In genomic region chr6:128933050-128933449, GRCm38 (mm10) we compare ENCODE assay signal across 30 mouse cellular contexts. TPM values are rescaled to one million over a fixed set of nuclear protein-coding genes. Genes with fewer than 3 reads are reported as not detected.
A peak's percentile ranks its signal among the peaks of the same experiment; 100 is the strongest.
DNase-seq lines count a peak whose midpoint lies in the region; ATAC-seq and TF ChIP-seq lines count a peak whose summit lies in the region.
"Had no signal": no experiment of that assay in that cellular context is flagged by ENCODE, and none has a peak within 500 bp of the region (broad histone marks: within the 10 kb centered on the region; RNA-seq: fewer than 3 reads in every experiment).

No protein-coding gene starts in this region.

- ATAC-seq in lung, embryonic 16.5 days (ENCODE audit: low read depth), result peak; percentile 45; the same call in 1 of the 2 replicates
- ATAC-seq in lung, postnatal 0 days, result no peak
- ATAC-seq in embryonic facial prominence, embryonic 12.5 days (ENCODE audit: insufficient number of reproducible peaks, insufficient read depth, low FRiP score, low TSS enrichment), result no peak
- ATAC-seq in limb, embryonic 12.5 days (ENCODE audit: insufficient number of reproducible peaks, insufficient read depth, low FRiP score, low TSS enrichment, low read depth), result peak; percentile 42; the same call in 1 of the 2 replicates
- ATAC-seq in inflammation-experienced regulatory T-cells, adult 6 months, result no peak
- ATAC-seq: CD4-positive, CD25-positive, alpha-beta regulatory T cell, adult 4 months; forebrain, embryonic 13.5 days; liver, postnatal 0 days; Patski had no signal

- TF ChIP-seq CTCF in lung, postnatal 0 days (IDR thresholded peaks at IDR 0.05), result no peak

- 22% methylated on average over 2 of the region's 2 CpGs for WGBS in lung, embryonic 16.5 days
- WGBS in lung, postnatal 0 days, result 23% methylated on average over 2 of the region's 2 CpGs
- WGBS in embryonic facial prominence, embryonic 12.5 days, result 14% methylated on average over 2 of the region's 2 CpGs
- 51% methylated on average over 2 of the region's 2 CpGs for WGBS in limb, embryonic 12.5 days

- no peak overlapping the region for H3K4me3 ChIP-seq in lung, embryonic 16.5 days (ENCODE audit: low read length)
- H3K4me3 ChIP-seq in lung, postnatal 0 days (ENCODE audit: low read depth, low read length), result no peak overlapping the region
- H3K4me3 ChIP-seq in embryonic facial prominence, embryonic 12.5 days, result no peak overlapping the region
- no peak overlapping the region for H3K4me3 ChIP-seq in limb, embryonic 12.5 days (replicated peaks)
- H3K4me3 ChIP-seq: erythroblast, embryonic 14.5 days; forebrain, embryonic 13.5 days; gastrocnemius, adult 2 months; hindbrain, embryonic 12.5 days; left cerebral cortex, adult 2 months; midbrain, embryonic 10.5 days had no signal

- DNase-seq in lung, postnatal 0 days (ENCODE audit: low spot score), result no peak
- DNase-seq in embryo, embryonic 11 days, result peak; percentile 17
- no peak for DNase-seq in spleen, postnatal 10 days (ENCODE audit: low spot score in 2 of 2)
- DNase-seq in heart, postnatal 25 days (ENCODE audit: low spot score), result no peak
- DNase-seq: adrenal gland, postnatal 36 days; cerebellum, adult 9-10 months; gastrocnemius, adult 2 months; kidney, adult 18-20 months; kidney, postnatal 4 days; liver, postnatal 0 days; right cerebral cortex, postnatal 14 days; thymus, postnatal 14 days had no signal

- no peak for TF ChIP-seq EP300 in lung, postnatal 0 days (IDR thresholded peaks at IDR 0.05)

- H3K27me3 ChIP-seq in lung, embryonic 16.5 days (ENCODE audit: control insufficient read depth, insufficient read depth, low read depth, low read length), result no peaks in the 10 kb centered on the region
- no peaks in the 10 kb centered on the region for H3K27me3 ChIP-seq in lung, postnatal 0 days (replicated peaks; ENCODE audit: insufficient read depth, low read length)
- H3K27me3 ChIP-seq in embryonic facial prominence, embryonic 12.5 days, result no peaks in the 10 kb centered on the region
- H3K27me3 ChIP-seq in limb, embryonic 12.5 days, result no peaks in the 10 kb centered on the region
- H3K27me3 ChIP-seq: forebrain, embryonic 13.5 days; hindbrain, embryonic 12.5 days; Patski had no signal

- no peak overlapping the region for H3K4me2 ChIP-seq in lung, embryonic 16.5 days (ENCODE audit: low read depth, low read length)
- no peak overlapping the region for H3K4me2 ChIP-seq in lung, postnatal 0 days (replicated peaks; ENCODE audit: low read depth, low read length)
- H3K4me2 ChIP-seq in embryonic facial prominence, embryonic 12.5 days (replicated peaks), result no peak overlapping the region
- H3K4me2 ChIP-seq in limb, embryonic 12.5 days, result no peak overlapping the region
- H3K4me2 ChIP-seq: forebrain, embryonic 13.5 days; hindbrain, embryonic 12.5 days; liver, embryonic 11.5 days had no signal

- H3K4me1 ChIP-seq in lung, embryonic 16.5 days (replicated peaks; ENCODE audit: control insufficient read depth, insufficient read depth, low read length), result no peaks in the 10 kb centered on the region
- H3K4me1 ChIP-seq in lung, postnatal 0 days (ENCODE audit: insufficient read depth, low read depth, low read length), result no peaks in the 10 kb centered on the region
- H3K4me1 ChIP-seq in embryonic facial prominence, embryonic 12.5 days, result no peaks in the 10 kb centered on the region
- H3K4me1 ChIP-seq in limb, embryonic 12.5 days (replicated peaks), result no peaks in the 10 kb centered on the region
- H3K4me1 ChIP-seq: hindbrain, embryonic 12.5 days; midbrain, embryonic 10.5 days had no signal

- intact Hi-C loops in heart, postnatal 25 days (cut with DNase I), result no loop called here

- no peaks in the 10 kb centered on the region for H3K36me3 ChIP-seq in lung, embryonic 16.5 days (ENCODE audit: control insufficient read depth, insufficient read depth, low read length)
- no peaks in the 10 kb centered on the region for H3K36me3 ChIP-seq in lung, postnatal 0 days (ENCODE audit: insufficient read depth, low read length)
- H3K36me3 ChIP-seq in embryonic facial prominence, embryonic 12.5 days, result no peaks in the 10 kb centered on the region
- no peaks in the 10 kb centered on the region for H3K36me3 ChIP-seq in limb, embryonic 12.5 days
- H3K36me3 ChIP-seq: hindbrain, embryonic 12.5 days; midbrain, embryonic 10.5 days had no signal

- no peak overlapping the region for H3K9ac ChIP-seq in lung, embryonic 16.5 days (ENCODE audit: low read length)
- no peak overlapping the region for H3K9ac ChIP-seq in lung, postnatal 0 days (replicated peaks; ENCODE audit: low read depth)
- H3K9ac ChIP-seq in embryonic facial prominence, embryonic 12.5 days, result no peak overlapping the region
- no peak overlapping the region for H3K9ac ChIP-seq in limb, embryonic 12.5 days (replicated peaks)
- H3K9ac ChIP-seq: forebrain, embryonic 13.5 days; hindbrain, embryonic 12.5 days; liver, postnatal 0 days had no signal

- 0 out of 2 replicates have a peak overlapping the region, but pooled peaks have one; percentile 29 for H3K27ac ChIP-seq in lung, embryonic 16.5 days (ENCODE audit: low read length)
- H3K27ac ChIP-seq in lung, postnatal 0 days (ENCODE audit: low read length), result no peak overlapping the region
- peak overlapping the region; percentile 37; the same call in 1 of the 2 replicates for H3K27ac ChIP-seq in embryonic facial prominence, embryonic 12.5 days
- H3K27ac ChIP-seq in limb, embryonic 12.5 days, result peak overlapping the region; percentile 64; the same call in 1 of the 2 replicates
- H3K27ac ChIP-seq: forebrain, embryonic 13.5 days; gastrocnemius, adult 2 months; hindbrain, embryonic 12.5 days; left cerebral cortex, adult 2 months; macrophage; midbrain, embryonic 10.5 days had no signal

- no peaks in the 10 kb centered on the region for H3K9me3 ChIP-seq in lung, embryonic 16.5 days (ENCODE audit: control insufficient read depth, low read length)
- no peaks in the 10 kb centered on the region for H3K9me3 ChIP-seq in lung, postnatal 0 days (ENCODE audit: low read length)
- H3K9me3 ChIP-seq in embryonic facial prominence, embryonic 12.5 days, result no peaks in the 10 kb centered on the region
- 0 out of 2 replicates have a peak, but pooled peaks cover 4% of the 10 kb centered on the region for H3K9me3 ChIP-seq in limb, embryonic 12.5 days
- H3K9me3 ChIP-seq: forebrain, embryonic 13.5 days; hindbrain, embryonic 12.5 days; midbrain, embryonic 10.5 days had no signal

RNA-seq across cellular contexts. Expression of gene Clec2g, which starts 1.1 kb away (rescaled TPM):
- not detected in 2 replicates for polyA plus RNA-seq in lung, embryonic 16.5 days (2015; fragmentation: Nextera tagmentation; extraction: Ambion mirVana)
- polyA plus RNA-seq in lung, postnatal 0 days (2015; fragmentation: Nextera tagmentation; extraction: Ambion mirVana), result not detected in 2 replicates
- polyA plus RNA-seq in embryonic facial prominence, embryonic 12.5 days (2016; fragmentation: Nextera tagmentation; extraction: Ambion mirVana), result not detected in 2 replicates
- polyA plus RNA-seq in limb, embryonic 12.5 days (2016; fragmentation: Nextera tagmentation; extraction: Ambion mirVana), result not detected in 2 replicates
- polyA plus RNA-seq in inflammation-experienced regulatory T-cells, adult 6 months (2017; shearing (Covaris generic)), result 1 to 10 TPM in 2 of 3 experiments, under 1 TPM in 1; 0.95 to 5.0 (median 1.1) TPM
- total RNA-seq in heart, postnatal 25 days (2021), result 1 to 10 TPM; 1.2 to 2.7 TPM
- total RNA-seq: layer of hippocampus, postnatal 10 days had no signal
- polyA plus RNA-seq: erythroblast, embryonic 14.5 days; forebrain, embryonic 13.5 days; gonadal fat pad, adult 2 months; heart, postnatal 0 days; hindbrain, embryonic 12.5 days; kidney, embryonic 16.5 days; liver, embryonic 11.5 days; liver, postnatal 0 days; macrophage; midbrain, embryonic 10.5 days had no signal

RNA-seq across cellular contexts. Expression of gene BC035044, which starts 42.1 kb away (rescaled TPM):
- 0.79 and 0.87 TPM in 2 replicates for polyA plus RNA-seq in lung, embryonic 16.5 days (2015; fragmentation: Nextera tagmentation; extraction: Ambion mirVana)
- 0.58 and 1.2 TPM in 2 replicates for polyA plus RNA-seq in lung, postnatal 0 days (2015; fragmentation: Nextera tagmentation; extraction: Ambion mirVana)
- polyA plus RNA-seq in embryonic facial prominence, embryonic 12.5 days (2016; fragmentation: Nextera tagmentation; extraction: Ambion mirVana), result 0.79 and 1.2 TPM in 2 replicates
- polyA plus RNA-seq in limb, embryonic 12.5 days (2016; fragmentation: Nextera tagmentation; extraction: Ambion mirVana), result 0.51 and 0.70 TPM in 2 replicates
- 1 to 10 TPM; 4.6 to 6.7 (median 5.6) TPM for polyA plus RNA-seq in inflammation-experienced regulatory T-cells, adult 6 months (2017; shearing (Covaris generic))
- under 1 TPM; 0.28 to 0.42 TPM for total RNA-seq in heart, postnatal 25 days (2021)
- total RNA-seq: gastrocnemius, adult 2 months had no signal
- polyA plus RNA-seq: erythroblast, embryonic 14.5 days; heart, postnatal 0 days; Patski had no signal

RNA-seq across cellular contexts. Expression of gene Clec2i, which starts 45.7 kb away (rescaled TPM):
- 0.23 and 0.36 TPM in 2 replicates for polyA plus RNA-seq in lung, embryonic 16.5 days (2015; fragmentation: Nextera tagmentation; extraction: Ambion mirVana)
- 0.11 and 0.14 TPM in 2 replicates for polyA plus RNA-seq in lung, postnatal 0 days (2015; fragmentation: Nextera tagmentation; extraction: Ambion mirVana)
- not detected in 2 replicates for polyA plus RNA-seq in embryonic facial prominence, embryonic 12.5 days (2016; fragmentation: Nextera tagmentation; extraction: Ambion mirVana)
- polyA plus RNA-seq in limb, embryonic 12.5 days (2016; fragmentation: Nextera tagmentation; extraction: Ambion mirVana), result not detected in 2 replicates
- polyA plus RNA-seq in inflammation-experienced regulatory T-cells, adult 6 months (2017; shearing (Covaris generic)), result 10 to 100 TPM; 70.5 to 91.7 (median 73.9) TPM
- total RNA-seq in heart, postnatal 25 days (2021), result under 1 TPM in 1 of 2 experiments, not detected in 1; 0.23 TPM
- total RNA-seq: adrenal gland, postnatal 36 days; gastrocnemius, adult 2 months; layer of hippocampus, postnatal 10 days; left cerebral cortex, adult 2 months; left cerebral cortex, postnatal 36 days had no signal
- polyA plus RNA-seq: erythroblast, embryonic 14.5 days; forebrain, embryonic 13.5 days; heart, postnatal 0 days; hindbrain, embryonic 12.5 days; kidney, embryonic 16.5 days; liver, embryonic 11.5 days; midbrain, embryonic 10.5 days; Patski had no signal

Comparison
In these comparisons a context has a peak if more than half of its experiments do, and no peak if none do; other contexts are left out.
1. ATAC-seq: peak in lung, embryonic 16.5 days (single experiment) and limb, embryonic 12.5 days (single experiment); none in lung, postnatal 0 days (single experiment), embryonic facial prominence, embryonic 12.5 days (single experiment) and inflammation-experienced regulatory T-cells, adult 6 months (single experiment).
2. RNA of gene Clec2i, which starts 45.7 kb away (polyA plus RNA-seq): 70.5 to 91.7 TPM in inflammation-experienced regulatory T-cells, adult 6 months; 0.23 to 0.36 TPM in lung, embryonic 16.5 days, 0.11 to 0.14 TPM in lung, postnatal 0 days, not detected in embryonic facial prominence, embryonic 12.5 days and not detected in limb, embryonic 12.5 days; every median in the first group is over 10 times any median in the second.